Mouse (Mus musculus) layer of hippocampus, adult 8-10 months (tissue): ENCODE results near the gene Map2. TPM values are rescaled to one million over a fixed set of nuclear protein-coding genes. Genes with fewer than 3 reads are reported as not detected.

ENCODE experiments used
- DNase-seq, 2 experiments: peaks; one replicate each; pipeline ENCODE4 v3.0.0; 2022; ENCODE audit warnings: low spot score in 2 of 2
- total RNA-seq, 4 experiments: library from RNA; stranded (reverse); gene quantifications; 2 replicates each; pipeline ENCODE4 v1.2.4; 2022

Gene Map2
- total RNA-seq, 4 experiments from 2014 or later = 996 to 1,181 (median 1,047) TPM

DNA sequence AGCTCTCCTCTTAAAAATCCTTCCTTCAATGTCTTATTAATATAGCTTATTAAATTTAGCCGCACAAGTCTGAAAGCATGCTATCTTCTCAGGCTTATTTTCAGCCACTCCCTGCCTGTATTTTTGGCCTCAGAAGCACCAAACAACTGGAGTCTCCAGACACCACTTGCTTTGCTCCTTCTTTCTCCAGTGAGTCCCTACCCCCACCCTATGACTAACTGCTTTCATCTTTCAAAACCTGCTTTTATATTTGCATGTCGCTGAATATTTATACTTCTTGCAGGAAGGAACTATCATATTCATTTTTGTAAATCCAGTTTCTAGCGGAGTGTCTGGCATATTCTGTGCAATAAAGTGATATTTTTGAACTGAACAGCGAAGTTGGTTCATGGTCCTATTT lies 21.6 kb downstream of the Map2 start:
- no peak for DNase-seq

DNA sequence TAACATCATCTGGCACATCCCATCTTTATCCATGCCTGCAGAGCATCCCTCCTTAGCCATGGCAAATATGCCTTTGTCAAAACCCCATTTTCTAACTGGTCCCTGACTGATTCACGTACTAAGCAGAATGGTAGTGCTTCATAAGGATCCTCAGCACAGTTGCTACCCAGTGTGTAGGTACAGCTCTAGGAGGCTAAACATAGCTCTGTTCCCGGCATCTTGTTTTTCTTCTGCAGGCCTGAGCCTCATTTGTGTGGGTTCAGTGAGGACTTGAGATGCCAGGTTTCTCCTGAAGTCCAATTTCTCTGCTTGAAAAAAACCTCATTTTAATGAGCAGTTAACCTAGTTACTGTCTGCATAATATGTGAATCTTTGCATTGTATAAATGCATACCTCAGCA lies 30.4 kb downstream of the Map2 start:
- no peak for DNase-seq

DNA sequence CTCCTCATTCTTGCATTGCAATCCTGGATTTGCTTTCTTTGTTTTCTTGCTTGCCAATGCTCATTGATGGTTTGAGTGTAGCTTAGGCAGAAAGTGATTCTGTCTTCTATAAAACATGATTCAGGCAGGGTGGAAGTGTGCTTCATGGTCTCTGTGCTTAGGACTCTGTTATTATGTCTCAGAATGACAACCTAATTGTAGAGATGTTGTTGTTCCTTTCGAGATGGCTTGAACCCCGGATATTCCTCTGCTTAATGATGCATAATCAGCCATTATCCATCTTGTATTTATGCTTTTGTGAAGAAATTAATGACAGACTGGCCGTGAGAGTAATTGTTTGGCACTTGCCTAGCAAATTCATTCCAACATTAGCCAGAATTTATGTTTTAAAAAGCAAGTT lies 31.8 kb downstream of the Map2 start:
- no peak for DNase-seq

DNA sequence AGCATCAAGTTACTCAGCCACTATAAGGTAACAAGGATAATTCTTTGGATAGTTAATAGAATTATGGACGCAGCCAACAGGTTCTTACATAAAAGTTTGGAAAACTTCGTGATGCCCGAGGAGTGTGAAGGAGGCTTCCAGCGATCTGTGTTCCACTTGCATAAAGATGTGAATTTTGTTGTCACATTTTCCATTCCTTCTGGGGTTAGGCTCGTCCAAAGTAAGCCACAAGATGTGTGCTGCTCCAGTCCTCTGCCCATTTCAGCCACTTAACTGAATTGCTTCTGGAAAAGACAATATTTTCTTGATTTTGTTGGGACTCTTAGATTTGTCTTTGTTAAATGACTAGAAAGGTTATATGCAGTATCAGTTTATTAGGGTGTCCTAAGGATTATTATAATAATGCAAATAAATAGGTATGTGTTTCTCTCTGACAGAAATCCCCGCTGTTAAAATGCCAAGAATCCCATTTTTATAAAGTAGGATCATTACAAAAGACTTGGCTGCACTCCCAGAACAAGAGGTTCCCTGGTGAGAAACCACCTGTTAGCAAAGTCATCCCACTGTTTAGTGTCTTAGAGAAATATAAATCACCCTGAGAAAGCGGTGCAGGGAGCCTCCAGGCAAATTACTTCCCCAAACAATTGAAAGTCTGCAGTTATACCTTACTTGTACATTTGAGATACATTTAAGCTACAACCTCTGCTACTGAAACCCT lies 36.2 kb downstream of the Map2 start:
- no peak for DNase-seq

DNA sequence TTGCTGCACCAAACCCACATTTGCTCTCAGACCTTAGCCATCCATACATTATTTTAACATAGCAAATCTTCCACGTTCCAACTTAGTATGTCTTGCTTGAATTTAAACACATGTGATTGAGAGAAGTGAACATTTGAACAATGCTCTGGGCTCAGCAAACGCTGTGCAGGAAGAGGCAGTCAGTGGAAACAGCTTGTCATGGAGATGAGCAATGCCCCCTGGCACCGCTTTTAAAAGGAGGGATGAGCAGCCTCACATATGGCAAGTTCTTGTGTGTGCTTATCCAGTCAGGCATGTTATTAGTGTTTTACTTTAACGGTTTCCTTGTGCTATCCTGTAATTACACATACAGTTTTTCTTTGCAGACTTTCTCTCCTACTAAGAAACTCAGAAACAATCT lies 46.4 kb downstream of the Map2 start:
- DNase-seq = peak in 1 of 2 experiments; percentile 45

DNA sequence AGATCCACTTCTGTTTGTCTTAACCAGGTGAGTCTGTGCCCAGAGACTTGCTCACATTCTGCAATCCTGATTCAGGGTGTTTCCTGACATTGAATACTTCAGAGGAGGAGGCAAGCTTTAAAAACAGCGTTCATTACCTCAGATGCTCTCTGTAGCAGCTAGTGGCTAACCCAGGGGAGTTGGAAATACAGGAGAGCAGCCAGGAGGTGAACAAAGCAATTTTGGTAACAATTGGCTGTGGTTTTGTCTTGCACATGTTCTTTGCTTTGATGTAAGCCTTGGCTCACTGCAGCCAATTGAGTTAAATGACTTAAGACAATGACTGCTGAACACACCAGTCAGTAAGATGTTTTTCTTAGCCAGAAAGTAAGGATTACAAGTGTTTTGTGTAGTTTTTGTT lies 48.3 kb downstream of the Map2 start:
- DNase-seq = no peak

DNA sequence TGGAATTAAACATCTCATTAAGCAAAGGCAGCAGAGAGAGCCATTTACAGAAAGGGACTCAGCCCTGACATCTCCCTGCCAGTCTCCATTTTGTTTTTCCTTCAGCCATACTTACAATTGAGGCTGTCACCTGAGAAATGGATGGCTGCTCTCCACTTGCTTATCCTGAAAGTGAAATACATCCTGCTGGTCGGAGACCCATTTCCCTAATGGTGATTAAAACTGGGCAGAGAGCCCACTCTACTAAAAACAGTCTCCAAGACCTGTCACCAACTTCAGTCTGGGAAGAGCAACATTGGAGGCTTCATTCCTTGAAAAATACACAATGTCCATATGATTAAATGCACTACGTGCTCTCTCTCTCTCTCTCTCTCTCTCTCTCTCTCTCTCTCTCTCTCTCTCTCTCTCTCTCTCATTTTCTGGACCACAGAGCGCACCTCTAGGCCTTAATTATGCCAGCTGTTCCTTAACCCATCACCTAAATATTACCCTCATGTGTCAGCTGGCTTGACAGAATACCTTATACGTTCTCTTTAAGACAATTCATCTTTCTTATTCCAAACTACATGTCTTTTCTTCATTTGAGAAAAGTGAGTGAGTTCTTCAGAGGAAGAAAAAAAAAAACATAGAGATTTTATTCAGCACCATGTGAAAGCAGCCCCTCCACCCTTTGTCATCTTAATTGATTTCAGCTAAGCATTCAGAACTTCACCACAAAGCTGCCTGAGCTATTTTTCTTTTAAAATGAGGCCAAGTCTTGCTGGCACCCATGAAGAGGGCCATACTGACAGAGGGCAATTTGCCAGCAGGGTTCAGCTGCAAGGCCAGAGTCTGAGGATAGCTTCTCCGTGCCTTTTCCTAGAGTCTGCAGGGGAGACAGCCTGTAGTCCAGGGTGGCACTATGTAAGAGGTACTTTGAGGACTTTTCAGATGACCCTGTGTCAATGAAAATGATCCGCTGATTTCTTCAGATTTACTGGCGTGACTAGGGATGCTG lies 51.6 kb downstream of the Map2 start:
- DNase-seq = no peak

DNA sequence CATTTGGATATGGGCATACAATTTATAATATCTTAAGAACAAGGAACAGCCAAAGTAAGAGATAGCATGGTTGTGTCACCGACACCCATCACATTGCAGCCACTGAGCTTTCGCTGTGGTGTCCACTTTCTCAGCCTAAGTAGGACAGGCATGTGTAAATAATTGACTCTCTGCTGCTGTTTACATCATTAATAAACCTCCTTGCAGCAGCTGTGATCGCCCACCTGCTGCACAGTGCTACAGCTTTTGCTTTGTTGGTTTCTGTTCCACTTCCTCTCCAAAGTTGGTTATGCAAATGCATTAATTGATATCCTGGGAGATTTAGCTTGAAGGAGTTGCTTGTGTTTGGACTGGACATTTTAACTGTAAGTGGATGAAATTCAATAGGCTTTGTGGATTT lies 53.1 kb downstream of the Map2 start:
- DNase-seq = no peak

DNA sequence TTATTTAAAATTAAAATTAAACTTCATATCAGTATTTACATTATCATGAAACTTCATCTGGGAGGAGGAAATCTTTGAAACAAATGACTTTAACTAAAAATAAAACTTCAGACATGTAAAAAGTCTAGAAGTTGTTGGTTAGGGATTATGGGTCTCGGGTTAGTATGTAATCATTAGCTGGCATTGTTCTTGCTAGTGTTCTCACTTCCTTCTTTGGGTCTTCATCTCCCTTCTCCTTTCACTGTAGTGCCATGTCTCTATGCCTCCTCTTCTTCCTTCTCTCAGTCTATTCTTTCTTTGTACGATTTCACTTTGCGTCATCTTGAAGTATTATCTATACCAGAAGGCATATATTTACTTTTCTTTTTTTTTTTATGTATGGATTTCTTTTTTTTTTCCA lies 55.3 kb downstream of the Map2 start:
- no peak for DNase-seq

DNA sequence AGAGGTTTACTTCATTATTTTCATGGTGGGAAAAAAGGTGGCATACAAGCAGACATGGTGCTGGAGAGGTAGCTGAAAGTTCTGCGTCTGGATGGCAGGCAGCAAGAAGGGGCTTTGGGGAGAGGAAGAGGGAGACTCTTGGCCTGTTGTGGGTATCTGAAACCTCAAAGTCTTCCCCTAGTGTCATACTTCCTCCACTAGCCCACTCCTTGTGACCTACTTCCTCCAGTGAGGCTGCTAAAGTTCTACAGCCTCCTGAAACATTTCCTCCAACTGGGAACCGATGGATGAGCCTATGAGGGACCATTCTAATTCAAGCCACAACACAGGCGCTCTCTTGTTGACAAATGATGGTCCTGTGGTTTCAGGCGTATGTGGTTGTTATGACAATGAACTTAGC lies 56.9 kb downstream of the Map2 start:
- no peak for DNase-seq

DNA sequence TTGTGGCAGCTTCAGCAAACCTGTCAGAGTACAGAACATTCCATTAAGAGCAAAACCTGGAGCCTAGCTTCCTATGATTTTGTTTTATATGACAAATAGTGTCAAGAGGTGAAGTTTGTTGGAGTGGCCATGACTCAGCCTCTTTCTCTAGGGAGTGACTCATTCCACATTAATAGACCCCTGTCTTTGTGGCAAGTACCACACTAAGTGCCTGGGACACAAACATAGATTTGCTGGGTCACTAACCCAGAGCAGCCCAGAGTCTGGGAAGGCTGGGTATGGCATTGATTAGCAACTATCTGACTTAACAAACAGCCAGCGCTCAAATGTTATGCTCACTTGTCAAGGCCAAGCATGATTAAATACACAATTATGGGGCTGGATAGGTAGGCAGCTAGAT lies 69.8 kb downstream of the Map2 start:
- DNase-seq = no peak

DNA sequence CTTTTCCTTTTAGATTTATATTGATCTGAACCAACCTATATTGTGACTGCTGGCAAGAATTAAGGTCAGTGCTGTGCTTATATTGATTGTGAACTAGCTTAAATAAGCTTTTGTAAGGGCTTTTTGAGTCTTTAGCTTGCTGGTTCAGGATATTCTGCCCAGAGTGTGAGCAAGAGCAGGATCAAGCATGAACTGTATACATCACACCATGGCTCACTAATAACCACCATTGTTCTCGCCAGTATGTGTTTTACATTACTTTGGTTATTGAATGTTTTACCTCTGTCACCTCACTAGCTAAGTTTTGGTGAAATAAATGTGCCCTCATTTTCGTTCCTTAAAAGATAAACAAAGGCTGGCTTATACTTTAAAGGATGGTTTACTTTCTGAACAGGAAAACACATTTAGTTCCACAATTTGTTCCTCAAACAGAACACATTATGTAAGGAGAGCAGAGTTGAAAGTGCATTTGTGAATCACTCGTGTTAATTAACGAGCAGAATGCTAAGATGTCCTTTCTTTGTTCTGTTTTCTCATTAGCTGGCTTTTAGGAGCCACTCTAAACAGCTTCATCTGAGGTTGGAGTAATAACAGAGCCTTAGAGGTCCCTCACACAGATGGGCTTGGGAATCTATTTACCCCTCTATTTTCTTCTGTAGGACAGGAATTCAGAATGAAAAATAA lies 76.7 kb downstream of the Map2 start:
- DNase-seq = no peak

DNA sequence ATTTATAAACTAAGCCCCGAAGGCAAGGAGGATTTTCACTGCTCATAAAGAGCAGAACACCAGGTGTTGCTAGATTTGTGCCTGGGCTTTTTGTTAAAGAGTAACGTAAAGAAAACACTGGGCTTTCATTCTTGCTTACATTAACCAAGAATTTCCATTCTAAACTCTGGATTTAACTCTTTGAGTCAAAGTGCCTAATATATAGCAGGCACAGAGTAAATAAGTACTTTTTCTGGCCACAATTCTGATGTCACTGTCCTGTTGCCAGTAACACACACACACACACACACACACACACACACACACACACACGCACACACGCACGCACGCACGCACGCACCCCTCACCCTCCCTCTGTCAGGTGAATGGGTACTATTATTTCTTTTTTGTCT lies 77.3 kb downstream of the Map2 start:
- DNase-seq = no peak

DNA sequence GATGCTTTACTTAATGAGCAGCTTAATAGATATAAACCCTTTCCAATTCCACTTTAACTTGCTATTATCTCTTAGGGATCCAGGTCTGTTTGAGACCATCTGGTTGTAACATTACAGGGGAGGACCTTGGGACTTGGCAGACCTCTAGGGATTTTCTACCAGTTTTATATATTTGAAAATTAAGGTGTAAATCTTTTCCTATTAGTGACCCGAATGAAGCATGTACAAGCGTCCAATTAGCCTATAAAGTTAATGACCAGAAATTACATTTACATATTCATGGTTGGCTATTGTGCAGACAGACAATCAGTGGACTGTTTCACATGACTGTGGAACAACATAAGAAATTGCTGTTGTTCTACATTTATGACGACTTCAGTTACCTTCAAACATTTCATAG lies 88.1 kb downstream of the Map2 start:
- DNase-seq = no peak

DNA sequence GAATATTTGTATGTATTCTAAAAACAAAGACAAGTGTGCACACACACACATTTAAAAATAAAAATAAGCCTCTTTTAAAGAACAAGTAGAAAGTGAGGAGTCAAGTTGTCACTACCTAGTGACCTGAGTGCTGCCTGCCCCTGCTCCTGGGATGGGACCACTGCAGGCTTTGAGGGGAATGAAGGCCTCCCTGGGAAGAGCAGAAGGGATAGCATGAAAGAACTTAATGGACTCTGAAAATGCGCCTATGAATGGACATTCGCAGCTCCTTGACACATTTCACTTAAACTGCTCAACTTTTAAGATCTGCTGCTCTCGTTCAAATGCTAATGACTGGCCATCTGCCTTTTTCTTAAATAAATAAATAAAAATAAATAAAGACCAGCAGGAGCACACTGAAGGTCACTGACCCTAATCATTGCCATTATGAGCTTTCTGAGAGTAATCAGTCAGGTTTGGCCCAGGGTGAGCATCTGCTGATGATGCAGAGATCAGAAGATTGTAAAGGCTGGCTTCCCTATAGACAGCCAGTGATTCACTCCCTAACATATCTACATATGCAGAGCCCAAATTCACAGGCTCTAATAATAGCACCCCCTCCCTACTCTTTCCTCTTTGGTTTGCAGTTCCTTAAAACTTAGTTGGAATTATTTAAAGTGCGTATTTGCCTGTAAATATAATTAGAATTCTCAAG lies 91.3 kb downstream of the Map2 start:
- DNase-seq = no peak

DNA sequence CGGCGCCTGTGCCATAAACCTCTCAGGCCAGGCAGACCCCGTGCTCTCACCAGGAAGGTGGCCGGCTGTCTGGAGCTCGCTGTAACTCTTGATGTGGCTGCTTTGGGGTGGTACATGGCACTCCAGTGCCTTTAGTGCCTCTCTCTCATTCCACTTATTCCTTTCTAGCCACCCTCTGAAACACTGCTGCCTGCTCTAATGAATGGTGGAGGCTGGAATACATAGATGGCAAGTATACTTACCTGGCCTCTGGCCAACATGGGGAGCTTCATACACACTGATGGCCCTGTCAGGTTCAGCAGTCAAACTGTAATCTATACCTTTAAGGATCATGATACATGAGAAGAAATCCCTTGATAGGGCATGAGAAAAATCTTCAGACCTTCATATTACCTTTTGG lies 102.6 kb downstream of the Map2 start:
- DNase-seq = no peak

DNA sequence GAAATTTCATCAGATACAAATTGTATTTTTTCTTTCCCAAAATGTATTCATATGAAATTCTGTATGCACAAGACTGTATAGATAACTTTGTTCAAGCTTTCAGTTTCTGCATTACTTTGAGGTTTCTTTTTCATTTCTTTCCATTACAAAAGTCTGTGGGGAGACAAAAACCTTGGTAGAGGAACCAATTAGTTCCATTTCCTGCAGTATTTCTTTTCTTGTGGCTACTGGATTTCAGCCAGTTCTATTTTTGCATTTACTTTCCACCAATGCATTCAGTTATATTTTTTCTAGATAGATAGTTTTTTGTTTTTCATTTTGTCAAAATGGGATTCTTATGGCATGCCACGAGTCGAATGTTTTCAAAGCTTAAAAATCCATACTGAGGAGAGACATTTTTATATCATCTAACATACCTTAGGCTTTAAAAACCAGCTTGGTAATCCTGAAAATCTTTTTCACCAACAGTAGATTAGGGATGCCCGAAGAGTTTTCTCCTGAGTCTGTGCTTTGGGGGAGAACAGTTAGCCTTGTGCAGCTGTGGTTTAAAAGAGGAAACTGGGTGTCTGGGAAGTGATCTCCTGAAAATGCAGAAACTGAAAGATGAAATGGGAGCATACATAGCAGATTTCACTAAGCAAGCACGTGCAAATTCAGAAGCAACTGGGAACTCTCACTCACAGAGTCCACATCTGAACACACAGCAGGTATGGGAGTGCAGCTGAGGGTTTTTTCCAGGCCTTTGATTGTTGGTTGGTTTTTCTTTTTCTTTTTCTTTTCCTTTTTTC lies 104.3 kb downstream of the Map2 start:
- no peak for DNase-seq

DNA sequence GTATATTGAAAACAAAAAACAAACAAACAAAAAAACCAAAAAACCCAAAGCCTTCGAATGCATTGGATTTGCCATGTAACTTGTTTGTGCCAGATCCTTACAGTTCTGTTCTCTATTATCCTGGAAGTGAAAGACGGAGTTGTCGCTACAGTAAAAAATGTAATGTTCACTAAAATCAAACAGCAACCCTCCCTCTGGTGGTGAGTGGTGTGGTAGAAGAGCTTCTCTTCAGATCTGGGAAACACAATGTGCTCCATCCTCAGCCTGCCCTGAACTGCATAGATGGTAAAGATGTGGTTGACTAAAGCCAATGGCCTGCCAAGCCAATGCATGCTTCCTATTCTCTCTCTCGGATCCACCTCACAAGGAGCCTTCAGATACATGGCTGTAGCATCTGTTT lies 105.1 kb downstream of the Map2 start:
- no peak for DNase-seq

DNA sequence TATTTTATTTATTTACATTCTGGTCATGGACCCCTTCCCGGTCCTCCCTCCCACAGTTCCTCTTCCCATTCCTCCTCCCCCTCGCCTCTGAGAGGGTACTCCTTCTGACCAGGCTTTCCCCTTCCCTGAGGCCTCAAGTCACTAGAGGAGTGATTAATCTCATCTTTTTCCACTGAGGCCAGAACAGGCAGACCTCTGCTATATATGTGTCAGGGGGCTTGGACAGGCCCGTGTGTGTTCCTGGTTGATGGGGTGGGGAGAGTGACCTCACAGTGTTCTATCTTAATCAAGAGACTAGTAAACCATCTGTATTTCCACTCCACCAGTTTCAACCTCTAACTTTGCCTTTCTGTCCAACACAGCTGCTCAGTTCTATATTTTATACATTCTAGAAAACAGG lies 107.4 kb downstream of the Map2 start:
- DNase-seq = no peak

DNA sequence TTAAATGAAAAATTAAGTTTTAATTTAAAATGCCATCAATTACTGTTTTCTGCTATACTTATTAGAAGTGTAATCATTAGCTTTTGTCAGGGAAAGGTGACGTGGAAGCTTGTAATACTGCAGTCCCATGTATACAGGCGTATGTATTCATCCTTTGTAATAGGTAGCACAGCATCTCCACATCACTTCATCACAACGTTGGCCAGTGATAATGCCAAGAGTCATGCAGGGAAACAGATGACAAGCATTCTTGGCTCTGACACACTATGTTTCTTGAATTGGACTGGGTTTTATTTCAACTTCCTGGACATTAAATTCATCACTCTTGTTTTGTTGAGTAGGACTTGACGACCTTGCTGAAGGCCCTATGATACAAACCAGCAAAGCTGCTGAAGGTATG lies 113.9 kb downstream of the Map2 start:
- no peak for DNase-seq
